Mouse (Mus musculus) lung, postnatal 4 days (tissue): ENCODE measurements around the gene Hras.

Experiments used
- DNase-seq, 2 experiments: peaks; one replicate each; pipeline ENCODE4 v3.0.0; 2021

Gene Hras

GRCm38 (mm10) chr7:141213605-141214235 lies 19.9 kb upstream of the Hras start, which contains the start of gene Lmntd2:
Lmntd2 (minus strand) TSS chr7:141214080.
- no peak for DNase-seq

GRCm38 (mm10) chr7:141213133-141213532 lies 19.3 kb upstream of the Hras start:
- DNase-seq = no peak

GRCm38 (mm10) chr7:141210606-141211131 lies 16.9 kb upstream of the Hras start:
- no peak for DNase-seq

GRCm38 (mm10) chr7:141210137-141210536 lies 16.3 kb upstream of the Hras start:
- DNase-seq = no peak

GRCm38 (mm10) chr7:141209526-141209925 lies 15.7 kb upstream of the Hras start:
- DNase-seq = peak in 1 of 2 experiments; percentile 17

GRCm38 (mm10) chr7:141206182-141206937 lies 12.6 kb upstream of the Hras start:
- peak in 1 of 2 experiments; percentile 18 for DNase-seq

- DNase-seq = peak in 1 of 2 experiments; percentile 19
Observed at GRCm38 (mm10) chr7:141205504-141205903, 11.7 kb upstream of the Hras start.

- no peak for DNase-seq
Observed at GRCm38 (mm10) chr7:141204546-141204945, 10.7 kb upstream of the Hras start.

GRCm38 (mm10) chr7:141198121-141198520 lies 4.3 kb upstream of the Hras start:
- no peak for DNase-seq

- no peak for DNase-seq
Observed at GRCm38 (mm10) chr7:141196619-141197282, 2.9 kb upstream of the Hras start.

GRCm38 (mm10) chr7:141195754-141196153 lies 1.9 kb upstream of the Hras start:
- no peak for DNase-seq

GRCm38 (mm10) chr7:141194830-141195229 lies 1.0 kb upstream of the Hras start:
- peak; percentile 91 to 92 for DNase-seq

- DNase-seq = no peak
Observed at GRCm38 (mm10) chr7:141194409-141194808, 604 bp upstream of the Hras start.

GRCm38 (mm10) chr7:141193348-141193856 lies 403 bp downstream of the Hras start:
- peak; percentile 56 to 67 for DNase-seq

- DNase-seq = peak; percentile 52 to 79
Observed at GRCm38 (mm10) chr7:141192776-141193347, 943 bp downstream of the Hras start.

GRCm38 (mm10) chr7:141191796-141192685 lies 1.8 kb downstream of the Hras start:
- no peak for DNase-seq

GRCm38 (mm10) chr7:141191036-141191435 lies 2.8 kb downstream of the Hras start:
- peak; percentile 49 to 69 for DNase-seq

GRCm38 (mm10) chr7:141190220-141190619 lies 3.6 kb downstream of the Hras start:
- no peak for DNase-seq

GRCm38 (mm10) chr7:141188733-141189132 lies 5.1 kb downstream of the Hras start:
- DNase-seq = no peak

GRCm38 (mm10) chr7:141188194-141188593 lies 5.6 kb downstream of the Hras start:
- DNase-seq = no peak

- DNase-seq = peak; percentile 84 to 91
Observed at GRCm38 (mm10) chr7:141176173-141176572, 17.6 kb downstream of the Hras start.

- no peak for DNase-seq
Observed at GRCm38 (mm10) chr7:141175068-141175467, 18.7 kb downstream of the Hras start.
